Mouse (Mus musculus) urinary bladder, postnatal 10 days (tissue): ENCODE data around the gene Lyst.

Source experiments
- DNase-seq: peaks from one replicate; pipeline ENCODE4 v3.0.0; 2022; ENCODE audit warnings: low spot score

Gene Lyst

GRCm38 (mm10) chr13:13573572-13574257 lies 16.5 kb upstream of the Lyst start:
- DNase-seq, result peak; percentile 36

GRCm38 (mm10) chr13:13574258-13574870 lies 15.8 kb upstream of the Lyst start:
- DNase-seq, result no peak

- DNase-seq, result no peak
These were observed 15.1 kb upstream of the Lyst start for GRCm38 (mm10) chr13:13575106-13575505.

- DNase-seq, result no peak
These were observed 13.6 kb upstream of the Lyst start for GRCm38 (mm10) chr13:13576469-13577205.

- no peak for DNase-seq
These were observed 8.2 kb upstream of the Lyst start for GRCm38 (mm10) chr13:13581988-13582387.

GRCm38 (mm10) chr13:13583473-13583872 lies 6.7 kb upstream of the Lyst start:
- DNase-seq, result no peak

GRCm38 (mm10) chr13:13587653-13588184 lies 2.5 kb upstream of the Lyst start:
- DNase-seq, result no peak

- DNase-seq, result no peak
These were observed 1.7 kb upstream of the Lyst start for GRCm38 (mm10) chr13:13588518-13588917.

GRCm38 (mm10) chr13:13589032-13589431 lies 1.2 kb upstream of the Lyst start:
- no peak for DNase-seq

GRCm38 (mm10) chr13:13591892-13592291 lies 1.7 kb downstream of the Lyst start:
- no peak for DNase-seq

GRCm38 (mm10) chr13:13596424-13597044 lies 6.3 kb downstream of the Lyst start:
- DNase-seq, result no peak

- no peak for DNase-seq
These were observed 7.7 kb downstream of the Lyst start for GRCm38 (mm10) chr13:13597896-13598295.

GRCm38 (mm10) chr13:13601407-13601806 lies 11.2 kb downstream of the Lyst start:
- no peak for DNase-seq

GRCm38 (mm10) chr13:13606149-13606548 lies 16.0 kb downstream of the Lyst start:
- no peak for DNase-seq

- no peak for DNase-seq
These were observed 18.1 kb downstream of the Lyst start for GRCm38 (mm10) chr13:13608311-13608710.

GRCm38 (mm10) chr13:13609655-13610054 lies 19.5 kb downstream of the Lyst start:
- no peak for DNase-seq

GRCm38 (mm10) chr13:13612882-13613281 lies 22.7 kb downstream of the Lyst start:
- no peak for DNase-seq

- no peak for DNase-seq
These were observed 24.0 kb downstream of the Lyst start for GRCm38 (mm10) chr13:13614235-13614634.

- DNase-seq, result no peak
These were observed 31.3 kb downstream of the Lyst start for GRCm38 (mm10) chr13:13621456-13621855.

- no peak for DNase-seq
These were observed 32.4 kb downstream of the Lyst start for GRCm38 (mm10) chr13:13622565-13622964.

- DNase-seq, result no peak
These were observed 43.5 kb downstream of the Lyst start for GRCm38 (mm10) chr13:13633746-13634145.

GRCm38 (mm10) chr13:13634706-13635105 lies 44.5 kb downstream of the Lyst start:
- DNase-seq, result no peak
